Mouse (Mus musculus): ENCODE data around the gene Tmem174.

The Tmem174 gene

GRCm38 (mm10) chr13:98632306-98632942 lies 4.8 kb downstream of the Tmem174 start:
- DNase-seq (ENCODE audit: low read depth), result no peak

- DNase-seq (ENCODE audit: low read depth), result no peak
These were observed 5.9 kb downstream of the Tmem174 start for GRCm38 (mm10) chr13:98631105-98631838.

- no peak for DNase-seq (ENCODE audit: low read depth)
These were observed 10.5 kb downstream of the Tmem174 start for GRCm38 (mm10) chr13:98626736-98627135.

- DNase-seq (ENCODE audit: low read depth), result no peak
These were observed 12.7 kb downstream of the Tmem174 start for GRCm38 (mm10) chr13:98624506-98624905.

GRCm38 (mm10) chr13:98622881-98623549 lies 14.2 kb downstream of the Tmem174 start:
- no peak for DNase-seq (ENCODE audit: low read depth)

- no peak for DNase-seq (ENCODE audit: low read depth)
These were observed 19.7 kb downstream of the Tmem174 start for GRCm38 (mm10) chr13:98617429-98618067.

GRCm38 (mm10) chr13:98607885-98608477 lies 29.2 kb downstream of the Tmem174 start:
- DNase-seq (ENCODE audit: low read depth), result no peak

DNA sequence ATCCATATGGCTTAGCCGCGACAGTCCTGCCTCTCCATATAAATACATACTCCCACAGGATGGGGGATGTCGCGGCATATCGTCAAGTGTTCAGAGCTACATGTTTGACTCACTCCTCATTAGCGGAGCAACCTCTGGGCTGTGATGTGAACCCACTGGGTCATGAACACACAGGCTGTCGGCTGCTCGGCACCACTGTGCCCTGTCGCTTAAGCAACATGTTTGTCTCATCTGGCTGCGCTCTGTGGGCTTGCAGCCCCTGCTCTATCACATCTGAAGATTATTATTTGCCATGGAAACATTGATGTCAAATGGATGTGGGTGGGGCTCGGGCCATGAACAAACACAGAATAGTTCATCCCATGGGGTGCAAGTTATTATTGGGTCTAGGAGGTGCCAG lies 33.4 kb downstream of the Tmem174 start:
- DNase-seq (ENCODE audit: low read depth), result no peak

- DNase-seq (ENCODE audit: low read depth), result peak; percentile 10
These were observed 40.5 kb downstream of the Tmem174 start for GRCm38 (mm10) chr13:98596746-98597145.

DNA sequence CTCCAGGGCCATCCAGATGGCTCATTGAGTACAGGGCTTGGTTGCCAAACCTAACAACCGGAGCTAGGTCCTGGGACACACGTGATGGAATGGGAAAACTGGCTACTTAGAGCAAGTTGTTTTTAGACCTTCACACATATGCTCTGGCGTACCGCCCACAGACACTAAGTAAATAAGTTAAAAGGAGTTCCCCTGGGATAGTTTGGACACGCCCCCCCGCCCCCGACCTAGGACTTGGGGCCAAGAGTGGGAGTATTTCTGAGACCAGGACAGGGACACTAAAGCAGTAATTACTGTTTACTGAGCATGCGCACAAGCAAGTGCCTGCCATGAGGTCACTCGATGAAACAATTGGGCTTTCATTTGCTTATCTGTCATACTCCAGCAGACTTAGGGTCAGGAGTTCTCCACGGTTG lies 42.5 kb downstream of the Tmem174 start:
- DNase-seq (ENCODE audit: low read depth), result no peak

- no peak for DNase-seq (ENCODE audit: low read depth)
These were observed 43.2 kb downstream of the Tmem174 start for GRCm38 (mm10) chr13:98593938-98594539.

DNA sequence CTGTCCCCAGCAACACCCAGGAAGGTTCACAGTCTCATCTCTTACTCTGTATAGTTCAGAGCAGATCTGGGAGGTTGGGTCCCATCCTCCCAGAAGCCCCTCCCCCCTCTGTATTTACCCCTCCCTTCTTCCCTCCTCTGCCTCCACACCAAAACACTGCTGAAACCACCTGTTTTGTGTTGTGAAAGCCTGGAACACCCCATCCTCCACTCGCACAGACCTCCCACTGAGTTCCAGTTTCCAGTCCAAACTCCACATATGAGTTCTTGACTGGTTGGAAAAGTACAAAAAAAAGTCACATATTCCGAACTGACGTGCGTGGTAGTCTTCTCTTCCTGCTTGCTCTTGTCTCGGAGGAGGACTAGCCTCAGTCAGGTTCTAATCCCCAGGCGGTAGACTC lies 45.8 kb downstream of the Tmem174 start:
- DNase-seq (ENCODE audit: low read depth), result no peak

GRCm38 (mm10) chr13:98590693-98591389 lies 46.4 kb downstream of the Tmem174 start:
- no peak for DNase-seq (ENCODE audit: low read depth)

DNA sequence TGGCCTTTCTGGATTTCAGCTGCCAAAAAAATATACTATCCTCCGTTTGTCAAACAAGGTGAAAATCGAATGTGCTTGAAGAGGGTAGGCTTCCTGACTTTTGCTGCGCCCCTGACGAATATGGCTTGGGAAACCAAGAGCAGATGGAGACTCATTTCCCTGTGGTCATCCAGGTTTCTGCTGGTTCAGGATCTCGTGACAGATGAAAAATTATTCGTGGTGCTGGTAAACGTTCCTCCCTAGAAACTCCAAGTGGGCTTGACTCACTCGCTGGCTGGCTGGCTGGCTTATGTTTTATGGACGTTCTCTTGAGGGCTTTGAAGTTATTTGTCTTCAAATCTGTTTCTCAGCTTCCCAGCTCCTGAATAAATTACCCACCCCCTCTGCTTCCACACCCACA lies 47.6 kb downstream of the Tmem174 start:
- DNase-seq (ENCODE audit: low read depth), result no peak

DNA sequence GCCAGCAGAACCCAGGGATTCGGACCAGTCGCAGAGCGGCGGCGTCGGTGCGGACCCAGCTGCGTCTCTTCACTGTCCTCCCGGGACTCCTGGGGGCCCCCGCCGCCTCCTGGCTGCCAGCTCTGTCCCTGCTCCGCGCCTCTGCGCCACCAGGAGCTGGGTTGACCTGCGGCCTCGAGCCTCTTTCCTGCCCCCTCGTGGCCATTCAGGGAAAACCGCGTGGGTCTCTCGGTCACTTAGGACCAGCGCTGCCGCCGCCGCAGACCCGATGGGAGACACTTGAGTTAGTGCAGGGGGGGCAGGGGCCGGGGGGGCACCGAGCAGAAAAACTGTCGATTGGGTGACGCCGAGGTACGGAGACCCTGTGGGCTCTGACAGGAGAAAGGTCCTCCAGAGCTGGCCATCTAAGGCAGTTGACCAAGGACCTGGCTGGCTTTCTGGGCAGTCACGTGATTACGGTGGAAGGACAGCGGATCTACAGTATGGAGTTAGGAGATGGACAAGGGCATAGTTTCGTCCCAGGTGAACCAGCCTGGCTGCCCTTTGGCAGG lies 48.2 kb downstream of the Tmem174 start:
- DNase-seq (ENCODE audit: low read depth), result no peak

GRCm38 (mm10) chr13:98588480-98588879 lies 48.7 kb downstream of the Tmem174 start:
- DNase-seq (ENCODE audit: low read depth), result no peak

GRCm38 (mm10) chr13:98587639-98588038 lies 49.6 kb downstream of the Tmem174 start:
- no peak for DNase-seq (ENCODE audit: low read depth)

- DNase-seq (ENCODE audit: low read depth), result no peak
These were observed 50.2 kb downstream of the Tmem174 start for GRCm38 (mm10) chr13:98586817-98587575.
